Mouse (Mus musculus): ENCODE data around the gene Smyd4. TPM values are rescaled to one million over a fixed set of nuclear protein-coding genes. Genes with fewer than 3 reads are reported as not detected.
A peak's percentile ranks its signal among the peaks of the same experiment; 100 is the strongest.
"Not testable (repeated sequence)": the region's sequence is repeated elsewhere in the genome, so short reads cannot be mapped to it uniquely, and the experiment has no call there.

The Smyd4 gene
- polyA plus RNA-seq, 1 experiment from 2014 or later = 6.4 TPM

GRCm38 (mm10) chr11:75347596-75347995 lies 637 bp upstream of the Smyd4 start:
- Histone ChIP-seq H3K9ac (replicated peaks; ENCODE audit: low read depth) (peak overlapping the region; percentile 83), H3K36me3 (ENCODE audit: insufficient read depth, low read length) (no peaks in the 10 kb centered on the region), H3K27ac (ENCODE audit: low read length) (peak overlapping the region; percentile 80), H3K9me3 (ENCODE audit: low read length) (no peaks in the 10 kb centered on the region), H3K4me2 (replicated peaks; ENCODE audit: low read depth, low read length) (peak overlapping the region; percentile 82), H3K27me3 (replicated peaks; ENCODE audit: insufficient read depth, low read length) (no peaks in the 10 kb centered on the region), H3K4me1 (ENCODE audit: insufficient read depth, low read depth, low read length) (peaks cover 4% of the 10 kb centered on the region; the same call in 1 of the 2 replicates), H3K4me3 (ENCODE audit: low read depth, low read length) (peak overlapping the region; percentile 84)
- no peak for ATAC-seq
- WGBS = under 1% methylated on average over 10 of the region's 10 CpGs
- no peak for DNase-seq (ENCODE audit: low spot score)
- TF ChIP-seq CTCF (IDR thresholded peaks at IDR 0.05) (no peak), EP300 (IDR thresholded peaks at IDR 0.05) (no peak)

DNA sequence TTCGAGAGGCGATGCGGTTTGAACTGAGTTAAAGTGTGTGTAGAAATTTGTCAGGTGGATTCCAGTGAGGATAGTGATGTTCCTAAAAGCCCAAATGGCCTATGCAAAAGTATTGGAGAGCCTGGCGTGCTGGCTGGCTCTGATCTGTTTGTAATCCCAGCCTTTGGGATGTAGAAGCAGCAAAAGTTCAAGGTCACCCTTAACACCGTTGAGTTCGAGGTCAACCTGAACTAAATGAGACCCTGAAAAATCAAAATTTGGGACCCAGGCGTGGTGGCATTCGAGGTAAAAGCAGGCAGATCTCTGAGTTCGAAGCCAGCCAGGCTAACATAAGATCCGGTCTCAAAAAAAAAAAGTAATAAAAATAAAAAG lies 643 bp downstream of the Smyd4 start:
- Histone ChIP-seq H3K9me3 (ENCODE audit: low read length) (no peaks in the 10 kb centered on the region), H3K4me1 (ENCODE audit: insufficient read depth, low read depth, low read length) (no peaks in the 10 kb centered on the region; the same call in 1 of the 2 replicates), H3K36me3 (ENCODE audit: insufficient read depth, low read length) (peaks cover 5% of the 10 kb centered on the region; the same call in 1 of the 2 replicates), H3K4me3 (ENCODE audit: low read depth, low read length) (peak overlapping the region; percentile 84), H3K27ac (ENCODE audit: low read length) (peak overlapping the region; percentile 80), H3K4me2 (replicated peaks; ENCODE audit: low read depth, low read length) (peak overlapping the region; percentile 82), H3K9ac (replicated peaks; ENCODE audit: low read depth) (peak overlapping the region; percentile 83), H3K27me3 (replicated peaks; ENCODE audit: insufficient read depth, low read length) (no peaks in the 10 kb centered on the region)
- 42% methylated on average over 10 of the region's 10 CpGs for WGBS
- DNase-seq (ENCODE audit: low spot score) (no peak), ATAC-seq (no peak)
- TF ChIP-seq CTCF (IDR thresholded peaks at IDR 0.05) = no peak

GRCm38 (mm10) chr11:75351225-75351624 lies 3.0 kb downstream of the Smyd4 start:
- DNase-seq (ENCODE audit: low spot score) (no peak), ATAC-seq (no peak)
- H3K4me1 ChIP-seq (ENCODE audit: insufficient read depth, low read depth, low read length) = no peaks in the 10 kb centered on the region; the same call in 1 of the 2 replicates
- H3K4me3 ChIP-seq (ENCODE audit: low read depth, low read length) = no peak overlapping the region
- no peak for TF ChIP-seq EP300 (IDR thresholded peaks at IDR 0.05)
- no peak for TF ChIP-seq CTCF (IDR thresholded peaks at IDR 0.05)
- H3K27ac ChIP-seq (ENCODE audit: low read length) = no peak overlapping the region
- no peaks in the 10 kb centered on the region for H3K27me3 ChIP-seq (replicated peaks; ENCODE audit: insufficient read depth, low read length)
- H3K9me3 ChIP-seq (ENCODE audit: low read length) = no peaks in the 10 kb centered on the region
- H3K9ac ChIP-seq (replicated peaks; ENCODE audit: low read depth) = no peak overlapping the region
- no peak overlapping the region for H3K4me2 ChIP-seq (replicated peaks; ENCODE audit: low read depth, low read length)
- peaks cover 5% of the 10 kb centered on the region; the same call in 1 of the 2 replicates for H3K36me3 ChIP-seq (ENCODE audit: insufficient read depth, low read length)

DNA sequence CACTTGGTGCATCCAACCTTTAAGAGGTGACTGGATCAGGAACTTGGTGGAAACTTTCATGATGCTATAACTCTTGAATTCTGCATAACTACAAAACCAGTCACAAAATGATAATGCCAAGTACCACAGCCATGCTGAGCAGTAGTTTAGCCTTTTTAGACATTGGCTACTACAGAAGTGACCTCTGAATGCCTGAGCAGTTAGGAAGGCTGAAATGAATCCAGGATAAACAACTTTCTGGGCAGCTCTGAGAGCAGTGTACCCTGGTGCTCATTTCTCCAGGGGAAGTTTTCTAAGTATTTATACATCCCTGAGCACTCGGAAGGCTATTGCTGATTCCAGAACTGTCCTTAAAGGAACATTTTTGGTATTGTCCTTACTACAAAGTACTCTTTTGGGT lies 7.2 kb downstream of the Smyd4 start:
- 67% methylated on average over 1 of the region's 1 CpGs for WGBS
- no peak overlapping the region for H3K4me3 ChIP-seq (ENCODE audit: low read depth, low read length)
- no peaks in the 10 kb centered on the region for H3K4me1 ChIP-seq (ENCODE audit: insufficient read depth, low read depth, low read length)
- H3K4me2 ChIP-seq (replicated peaks; ENCODE audit: low read depth, low read length) = no peak overlapping the region
- no peak overlapping the region for H3K9ac ChIP-seq (replicated peaks; ENCODE audit: low read depth)
- TF ChIP-seq EP300 (IDR thresholded peaks at IDR 0.05) = no peak
- no peak for TF ChIP-seq CTCF (IDR thresholded peaks at IDR 0.05)
- no peaks in the 10 kb centered on the region for H3K27me3 ChIP-seq (replicated peaks; ENCODE audit: insufficient read depth, low read length)
- H3K36me3 ChIP-seq (ENCODE audit: insufficient read depth, low read length) = peaks cover 5% of the 10 kb centered on the region; the same call in 1 of the 2 replicates
- no peaks in the 10 kb centered on the region for H3K9me3 ChIP-seq (ENCODE audit: low read length)
- DNase-seq (ENCODE audit: low spot score) (no peak), ATAC-seq (no peak)
- no peak overlapping the region for H3K27ac ChIP-seq (ENCODE audit: low read length)

DNA sequence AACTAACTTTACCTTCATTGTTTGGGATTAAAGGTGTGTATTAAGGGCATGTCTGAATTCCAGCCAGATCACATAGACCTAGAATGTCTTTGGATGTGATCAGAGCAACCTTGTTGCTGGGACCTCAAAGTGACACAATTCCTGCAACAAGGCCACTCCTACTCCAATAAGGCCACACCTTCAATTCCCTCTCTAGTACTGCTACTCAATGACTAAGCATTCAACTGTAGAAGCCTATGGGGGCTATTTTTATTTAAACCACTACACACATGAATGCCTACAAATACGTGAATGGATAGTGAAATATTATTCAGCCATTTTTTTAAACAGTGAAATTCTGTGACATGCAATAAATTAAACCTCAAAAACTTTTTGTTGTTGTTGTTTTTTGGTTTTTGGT lies 28.9 kb downstream of the Smyd4 start:
- Histone ChIP-seq H3K27me3 (replicated peaks; ENCODE audit: insufficient read depth, low read length) (no peaks in the 10 kb centered on the region), H3K36me3 (ENCODE audit: insufficient read depth, low read length) (no peaks in the 10 kb centered on the region), H3K27ac (ENCODE audit: low read length) (no peak overlapping the region), H3K9ac (replicated peaks; ENCODE audit: low read depth) (no peak overlapping the region), H3K4me3 (ENCODE audit: low read depth, low read length) (no peak overlapping the region), H3K9me3 (ENCODE audit: low read length) (no peaks in the 10 kb centered on the region), H3K4me1 (ENCODE audit: insufficient read depth, low read depth, low read length) (no peaks in the 10 kb centered on the region), H3K4me2 (replicated peaks; ENCODE audit: low read depth, low read length) (no peak overlapping the region)
- DNase-seq (ENCODE audit: low spot score) (no peak), ATAC-seq (no peak)
- WGBS = 91% methylated on average over 1 of the region's 1 CpGs
- TF ChIP-seq EP300 (IDR thresholded peaks at IDR 0.05) (no peak), CTCF (IDR thresholded peaks at IDR 0.05) (no peak)

GRCm38 (mm10) chr11:75378786-75379185 lies 30.6 kb downstream of the Smyd4 start:
- 91% methylated on average over 2 of the region's 2 CpGs for WGBS

DNA sequence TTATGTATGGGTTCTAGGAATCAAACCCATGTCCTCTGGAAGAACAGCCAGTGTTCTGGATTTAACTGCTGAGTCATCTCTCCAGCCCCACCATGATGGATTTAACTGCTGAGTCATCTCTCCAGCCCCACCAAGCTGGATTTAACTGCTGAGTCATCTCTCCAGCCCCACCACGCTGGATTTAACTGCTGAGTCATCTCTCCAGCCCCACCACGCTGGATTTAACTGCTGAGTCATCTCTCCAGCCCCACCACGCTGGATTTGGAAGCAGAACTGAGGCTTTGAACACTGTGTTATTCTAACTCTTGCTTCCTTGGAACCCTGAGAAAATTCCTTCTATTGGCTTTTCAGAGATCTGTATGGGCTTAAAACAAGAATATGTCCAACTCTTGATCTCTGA lies 35.3 kb downstream of the Smyd4 start:
- not testable (repeated sequence) for H3K4me1 ChIP-seq (ENCODE audit: insufficient read depth, low read depth, low read length); H3K9ac ChIP-seq (replicated peaks; ENCODE audit: low read depth); DNase-seq (ENCODE audit: low spot score); H3K27ac ChIP-seq (ENCODE audit: low read length); H3K4me2 ChIP-seq (replicated peaks; ENCODE audit: low read depth, low read length); H3K9me3 ChIP-seq (ENCODE audit: low read length); H3K27me3 ChIP-seq (replicated peaks; ENCODE audit: insufficient read depth, low read length); H3K36me3 ChIP-seq (ENCODE audit: insufficient read depth, low read length); ATAC-seq; H3K4me3 ChIP-seq (ENCODE audit: low read depth, low read length)
- 48% methylated on average over 3 of the region's 3 CpGs for WGBS

More at GRCm38 (mm10) chr11:75378786-75379185, 30.6 kb downstream of the Smyd4 start:
- not testable (repeated sequence) for H3K9me3 ChIP-seq (ENCODE audit: low read length); ATAC-seq; H3K27ac ChIP-seq (ENCODE audit: low read length); H3K27me3 ChIP-seq (replicated peaks; ENCODE audit: insufficient read depth, low read length); H3K9ac ChIP-seq (replicated peaks; ENCODE audit: low read depth); H3K4me1 ChIP-seq (ENCODE audit: insufficient read depth, low read depth, low read length); H3K4me2 ChIP-seq (replicated peaks; ENCODE audit: low read depth, low read length); DNase-seq (ENCODE audit: low spot score); H3K4me3 ChIP-seq (ENCODE audit: low read depth, low read length); H3K36me3 ChIP-seq (ENCODE audit: insufficient read depth, low read length)

All from lung, postnatal 0 days (tissue).